Mouse (Mus musculus) gastrocnemius, adult 2 months (tissue): ENCODE results near the gene Ubl5. TPM values are rescaled to one million over a fixed set of nuclear protein-coding genes. Genes with fewer than 3 reads are reported as not detected.
"Not testable (repeated sequence)": the region's sequence is repeated elsewhere in the genome, so short reads cannot be mapped to it uniquely, and the experiment has no call there.

Experiments used
- DNase-seq: peaks from one replicate; pipeline ENCODE4 v3.0.0; 2022
- H3K27ac ChIP-seq: fragments of 200-600 bp; 2 replicates; pipeline ENCODE4 v1.8.1; 2022; ENCODE audit warnings: mild to moderate bottlenecking
- H3K4me3 ChIP-seq: fragments of 200-600 bp; 2 replicates; pipeline ENCODE4 v1.8.1; 2022; ENCODE audit warnings: mild to moderate bottlenecking, moderate library complexity
- CTCF ChIP-seq: fragments of 200-600 bp; IDR thresholded peaks from 2 replicates; pipeline ENCODE4 v1.8.1; 2022; ENCODE audit warnings: antibody characterized with exemption, mild to moderate bottlenecking, moderate library complexity
- intact Hi-C: fragments of 180-260 bp; cut with DNase I; formaldehyde crosslinking; loops from one replicate; pipeline ENCODE4 v1.15.1; 2025
- long read RNA-seq, 2 experiments: library from polyadenylated mRNA; stranded (forward); transcript quantifications; one replicate each; pipeline ENCODE4 v2.0.0; 2021
- total RNA-seq, 2 experiments: library from RNA; stranded (reverse); gene quantifications; 2 replicates each; pipeline ENCODE4 v1.2.3; 2021

Gene Ubl5
- 100 to 1,000 TPM; 188 to 210 TPM for total RNA-seq
- long read RNA-seq, experiment 1, transcript Ubl5-201 (5 exons, 2,114 nt), result major isoform, 93 of 101 reads
- long read RNA-seq, experiment 1, partial matches to known transcripts, result 0 of 101 reads
- long read RNA-seq, experiment 1, other reads (novel, unspliced or antisense), result 3 of 101 reads
- long read RNA-seq, experiment 2, transcript Ubl5-201 (5 exons, 2,114 nt), result major isoform, 122 of 136 reads
- long read RNA-seq, experiment 2, transcript Ubl5-211 (5 exons, 505 nt), result minor isoform, 6 of 136 reads
- long read RNA-seq, experiment 2, partial matches to known transcripts, result 1 of 136 reads
- long read RNA-seq, experiment 2, other reads (novel, unspliced or antisense), result 4 of 136 reads

DNA sequence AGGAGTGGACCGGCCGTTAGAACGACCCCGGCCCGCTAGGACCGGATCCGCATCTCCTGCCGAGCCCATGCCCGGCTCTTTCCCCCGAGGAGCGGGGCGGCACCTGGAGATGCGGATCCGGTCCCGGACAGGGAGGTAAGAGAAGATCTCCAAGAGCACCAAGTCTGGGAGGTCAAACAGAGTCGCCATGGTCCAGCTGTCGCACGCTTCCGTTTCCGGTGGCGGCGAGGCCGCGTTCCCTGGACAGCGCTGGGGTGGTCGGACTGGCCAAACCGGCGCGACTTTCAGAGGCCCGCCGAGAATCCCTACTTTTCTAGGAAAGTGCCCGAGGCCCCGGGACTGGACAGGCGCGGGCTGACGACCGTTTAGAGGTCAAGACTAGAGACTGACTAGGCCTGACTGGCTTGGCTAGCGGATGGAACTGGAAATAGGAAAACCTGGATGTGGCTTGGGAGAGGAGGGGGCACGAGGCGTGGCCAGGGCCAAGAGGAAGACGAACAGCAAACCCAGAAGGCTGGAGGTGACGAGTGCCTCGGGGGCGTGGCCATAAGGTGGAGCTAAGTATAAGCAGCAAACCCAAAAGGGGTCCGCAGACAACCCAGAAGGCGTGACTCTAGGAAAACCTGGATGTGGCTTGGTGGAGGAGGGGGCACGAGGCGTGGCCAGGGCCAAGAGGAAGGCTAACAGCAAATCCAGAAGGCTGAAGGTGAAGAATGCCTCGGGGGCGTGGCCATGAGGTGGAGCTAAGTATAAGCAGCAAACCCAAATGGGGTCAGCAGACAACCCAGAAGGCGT lies at the start of gene Ubl5:
TSS of gene Ubl5 (plus strand) at position 778 of the 795 bp plus-strand sequence.
- intact Hi-C loops, result loop anchor here (2.0 to 10.0 kb wide), 4 partner anchors 35 to 257 kb away; partner anchors contain the start of genes Zfp26, Zfp560 and Zfp846
- Histone ChIP-seq H3K27ac (peak within 1 kb of the TSS; percentile 94), H3K4me3 (peak within 1 kb of the TSS; percentile 90)
- DNase-seq, result peak; percentile 74
- no peak for TF ChIP-seq CTCF

GRCm38 (mm10) chr9:20601270-20601669 lies 41.4 kb upstream of the Ubl5 start:
- Histone ChIP-seq H3K27ac (no peak overlapping the region), H3K4me3 (no peak overlapping the region)
- TF ChIP-seq CTCF, result no peak
- DNase-seq, result no peak
- intact Hi-C loops, result loop anchor here (10.0 kb wide), 1 partner anchor 136 kb away; the partner anchor contains the start of gene Zfp26

- Histone ChIP-seq H3K27ac (no peak overlapping the region), H3K4me3 (no peak overlapping the region; the same call in 1 of the 2 replicates)
- DNase-seq, result no peak
- intact Hi-C loops, result loop anchor here (2.0 to 10.0 kb wide), 2 partner anchors 37 to 141 kb away; partner anchors contain the start of genes Ubl5 and Zfp26
- no peak for TF ChIP-seq CTCF
Measured at GRCm38 (mm10) chr9:20606269-20606668, 36.4 kb upstream of the Ubl5 start.

GRCm38 (mm10) chr9:20607100-20607974 lies 35.3 kb upstream of the Ubl5 start:
- intact Hi-C loops, result loop anchor here (2.0 to 10.0 kb wide), 2 partner anchors 35 to 143 kb away; partner anchors contain the start of genes Ubl5 and Zfp26
- peak; percentile 86 for DNase-seq
- Histone ChIP-seq H3K4me3 (peak overlapping the region; percentile 83), H3K27ac (peak overlapping the region; percentile 100)
- no peak for TF ChIP-seq CTCF

DNA sequence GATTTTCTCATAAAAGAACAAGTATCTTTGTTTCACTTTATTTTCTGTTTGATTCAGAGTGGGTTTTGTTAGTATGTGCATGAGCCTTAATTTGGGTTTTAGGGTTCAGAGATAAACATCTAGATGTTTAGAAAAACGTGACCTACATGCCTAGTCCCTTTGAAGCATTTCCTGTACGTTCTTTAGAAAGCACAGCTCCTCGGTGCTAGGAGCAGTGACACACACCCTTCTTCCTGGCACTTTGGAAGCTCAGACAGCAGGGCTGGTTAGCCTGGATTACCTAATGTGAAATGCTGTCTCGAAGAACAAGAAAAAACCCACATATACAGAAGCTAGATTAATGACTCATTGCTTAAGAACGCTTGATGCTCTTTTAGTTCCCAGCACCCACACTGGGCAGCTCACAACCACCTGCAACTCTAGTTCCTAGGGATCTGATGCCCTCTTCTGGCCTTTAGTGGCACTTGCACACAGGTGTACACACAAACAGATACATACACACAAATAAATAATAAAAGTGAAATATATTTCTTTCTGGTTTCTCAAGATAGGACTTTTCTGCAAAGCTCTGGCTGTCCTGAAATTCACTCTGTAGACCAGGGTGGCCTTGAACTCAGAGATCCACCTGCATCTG lies 32.7 kb upstream of the Ubl5 start:
- Histone ChIP-seq H3K27ac (no peak overlapping the region), H3K4me3 (no peak overlapping the region)
- DNase-seq, result no peak
- TF ChIP-seq CTCF, result no peak; the same call in 1 of the 2 replicates
- intact Hi-C loops, result loop anchor here (10.0 kb wide), 1 partner anchor 145 kb away; the partner anchor contains the start of gene Zfp26

DNA sequence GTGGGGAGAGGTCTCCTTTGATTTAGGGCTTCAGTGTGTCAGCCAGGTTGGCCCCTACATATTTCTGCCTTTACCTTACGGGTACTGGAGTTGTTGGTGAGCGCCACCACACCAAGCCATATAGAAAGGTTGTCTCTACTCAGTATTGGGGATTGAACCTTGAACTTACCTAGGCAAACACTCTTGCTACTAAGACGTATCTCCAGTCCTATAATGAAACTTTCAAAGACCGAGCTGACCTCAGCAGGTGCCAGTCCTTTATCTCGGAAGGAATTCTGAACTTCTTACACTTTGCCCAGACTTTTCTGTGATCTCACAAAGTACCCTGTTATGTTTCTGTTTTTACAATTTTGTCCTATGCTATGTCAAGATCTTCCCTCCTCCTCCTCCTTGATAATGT lies 30.7 kb upstream of the Ubl5 start:
- no peak for TF ChIP-seq CTCF
- Histone ChIP-seq H3K27ac (no peak overlapping the region), H3K4me3 (no peak overlapping the region)
- intact Hi-C loops, result no loop called here
- no peak for DNase-seq

- H3K4me3 ChIP-seq, result no peak overlapping the region
- TF ChIP-seq CTCF, result no peak
- intact Hi-C loops, result no loop called here
Measured at GRCm38 (mm10) chr9:20616685-20617084, 26.0 kb upstream of the Ubl5 start.

DNA sequence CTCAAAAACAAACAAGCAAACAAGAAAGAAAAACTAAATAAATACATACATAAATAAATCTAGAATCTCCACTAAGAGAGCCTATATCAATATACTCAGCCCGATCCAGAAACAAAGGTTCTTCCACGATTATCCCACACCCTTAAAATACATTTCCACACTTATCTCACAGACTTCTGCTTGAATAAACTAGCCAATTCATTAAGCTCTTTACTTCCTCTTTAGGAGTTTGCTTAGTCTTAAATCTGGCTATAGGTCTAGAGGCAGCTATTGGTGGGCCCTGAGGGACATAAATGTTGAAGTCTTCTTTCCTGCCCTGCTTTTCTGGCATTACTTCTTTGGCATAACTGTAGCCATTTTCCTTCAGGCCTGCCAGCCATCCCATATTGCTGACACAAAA lies 11.3 kb upstream of the Ubl5 start:
- H3K4me3 ChIP-seq, result no peak overlapping the region
- intact Hi-C loops, result no loop called here
- DNase-seq, result no peak
- TF ChIP-seq CTCF, result no peak
- H3K27ac ChIP-seq, result no peak overlapping the region

More at GRCm38 (mm10) chr9:20616685-20617084, 26.0 kb upstream of the Ubl5 start:
- no peak overlapping the region for H3K27ac ChIP-seq
- no peak for DNase-seq

DNA sequence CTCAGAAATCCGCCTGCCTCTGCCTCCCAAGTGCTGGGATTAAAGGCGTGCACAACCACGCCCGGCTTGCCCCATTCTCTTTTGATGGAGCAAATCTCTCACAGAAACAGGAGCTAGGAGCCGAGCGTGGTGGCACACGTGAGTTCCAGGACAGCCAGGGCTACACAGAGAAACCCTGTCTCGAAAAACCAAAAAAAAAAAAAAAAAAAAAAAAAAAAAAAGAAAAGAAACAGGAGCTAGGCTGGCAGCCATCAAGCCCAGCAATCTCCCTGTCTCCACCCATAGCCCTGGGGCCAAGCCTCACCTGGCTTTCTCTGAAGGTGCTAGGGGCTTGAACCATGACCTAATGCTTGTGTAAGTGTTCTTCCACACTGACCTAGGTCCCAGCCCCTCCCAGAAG lies 7.0 kb upstream of the Ubl5 start:
- H3K27ac ChIP-seq, intact Hi-C loops, DNase-seq, H3K4me3 ChIP-seq: not testable (repeated sequence)

DNA sequence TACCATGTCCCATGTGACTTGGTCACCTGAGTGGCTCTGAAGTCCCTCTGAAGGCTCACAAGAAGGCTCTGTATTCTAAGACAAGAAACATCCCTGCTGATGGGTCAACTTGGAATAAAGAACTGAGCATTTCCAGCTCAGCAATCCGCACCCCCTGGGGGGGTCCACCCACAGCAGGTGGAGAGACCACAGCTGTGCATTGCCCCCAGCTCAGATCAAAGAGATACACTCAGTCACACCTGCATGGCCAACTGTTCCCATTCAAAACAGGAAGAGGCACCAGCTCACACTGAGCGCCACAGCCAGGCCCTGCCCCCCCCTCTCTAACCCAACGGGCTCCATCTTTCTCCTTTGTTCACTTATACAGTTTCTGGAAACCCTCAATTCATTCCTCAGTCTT lies 6.4 kb upstream of the Ubl5 start:
- no peak for DNase-seq
- Histone ChIP-seq H3K4me3 (no peak overlapping the region), H3K27ac (no peak overlapping the region)
- intact Hi-C loops, result no loop called here
- no peak for TF ChIP-seq CTCF

DNA sequence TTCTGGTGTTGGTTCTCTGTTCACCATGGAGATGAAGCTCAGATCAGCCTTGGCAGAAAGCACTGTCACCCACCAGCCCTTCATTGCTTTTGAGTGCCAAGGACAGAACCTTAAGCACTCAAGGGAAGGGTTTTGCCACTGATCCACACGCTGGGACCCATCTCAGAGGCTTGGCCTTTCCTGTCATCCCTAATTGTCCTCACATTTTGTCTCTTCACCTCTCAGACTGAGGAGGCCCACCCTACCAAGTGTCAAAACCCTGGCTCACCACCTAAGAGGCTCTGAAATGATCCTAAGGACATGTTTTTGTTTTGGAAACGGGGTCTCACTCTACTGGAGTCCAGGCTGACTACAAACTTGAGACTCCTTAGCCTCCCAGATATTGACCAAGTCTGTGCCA lies 5.9 kb upstream of the Ubl5 start:
- no peak overlapping the region for H3K27ac ChIP-seq
- DNase-seq, result no peak
- intact Hi-C loops, result no loop called here
- no peak for TF ChIP-seq CTCF
- H3K4me3 ChIP-seq, result no peak overlapping the region

- TF ChIP-seq CTCF, result no peak
- intact Hi-C loops, result no loop called here
- peak; percentile 33 for DNase-seq
- H3K4me3 ChIP-seq, result no peak overlapping the region
- H3K27ac ChIP-seq, result no peak overlapping the region
Measured at GRCm38 (mm10) chr9:20638552-20638951, 4.1 kb upstream of the Ubl5 start.
